Mouse (Mus musculus) right cerebral cortex, postnatal 25 days (tissue): ENCODE data around the gene Rgs9.
"Not testable (repeated sequence)": the region's sequence is repeated elsewhere in the genome, so short reads cannot be mapped to it uniquely, and the experiment has no call there.

Source experiments
- DNase-seq: peaks from one replicate; pipeline ENCODE4 v3.0.0; 2022

Gene Rgs9

GRCm38 (mm10) chr11:109297710-109298375, at the start of gene Rgs9:
Gene Rgs9 (minus strand): TSS chr11:109298129.
- peak; percentile 92 for DNase-seq

DNA sequence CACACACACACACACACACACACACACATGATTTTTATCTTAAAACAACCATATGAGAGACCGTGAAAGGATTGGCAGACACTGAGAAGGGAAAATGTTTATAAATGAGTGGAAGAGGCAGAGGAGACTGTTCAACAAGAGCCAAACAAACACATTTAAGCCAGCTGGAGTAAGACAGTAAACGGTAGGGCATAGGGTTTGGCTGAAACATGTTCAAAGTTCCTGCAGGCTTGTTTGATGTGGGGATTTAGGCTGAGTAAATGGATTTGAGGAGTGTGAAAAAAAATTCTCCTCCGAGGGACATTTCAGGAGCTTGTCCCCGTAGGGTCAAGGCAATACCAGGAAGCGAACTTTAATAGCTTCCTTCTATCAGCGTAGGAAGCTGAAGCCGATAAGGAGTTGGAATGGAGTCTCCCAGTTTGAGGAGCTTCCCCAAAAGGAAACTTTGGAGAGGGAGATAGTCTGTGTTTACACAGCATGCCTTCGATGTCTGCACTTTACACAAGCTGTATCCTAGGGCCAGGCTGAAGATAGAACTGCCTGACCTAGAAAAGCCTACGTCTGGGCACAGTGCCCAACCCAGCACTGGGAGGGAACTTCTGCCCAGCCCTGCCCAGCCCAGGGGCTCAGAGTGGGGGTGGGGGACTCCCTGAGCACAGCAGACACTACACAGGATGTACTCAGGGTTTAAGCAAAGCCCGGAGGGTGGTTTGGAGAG, 49.5 kb upstream of the Rgs9 start:
- DNase-seq, result peak; percentile 65

GRCm38 (mm10) chr11:109343991-109344599, 46.2 kb upstream of the Rgs9 start:
- no peak for DNase-seq

DNA sequence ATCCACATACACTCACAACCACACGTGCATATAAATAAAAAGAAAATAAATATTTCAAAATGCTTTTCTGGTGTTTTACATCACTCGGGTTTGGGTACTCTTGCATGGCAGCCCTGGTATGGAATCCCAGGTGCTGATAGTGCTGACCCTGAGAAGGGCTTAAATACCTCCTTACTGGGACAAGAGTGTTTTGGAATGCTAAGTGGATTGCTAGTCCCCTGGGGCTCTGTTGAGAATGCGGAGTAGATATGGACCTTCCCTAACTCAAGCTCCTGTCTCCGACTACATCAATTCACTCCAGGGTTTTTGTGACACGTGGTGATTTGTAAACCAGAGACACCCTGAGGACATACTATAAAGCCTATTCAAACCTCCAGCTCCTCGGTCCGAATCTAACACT, 45.6 kb upstream of the Rgs9 start:
- no peak for DNase-seq

GRCm38 (mm10) chr11:109342666-109343065, 44.7 kb upstream of the Rgs9 start:
- DNase-seq, result not testable (repeated sequence)

DNA sequence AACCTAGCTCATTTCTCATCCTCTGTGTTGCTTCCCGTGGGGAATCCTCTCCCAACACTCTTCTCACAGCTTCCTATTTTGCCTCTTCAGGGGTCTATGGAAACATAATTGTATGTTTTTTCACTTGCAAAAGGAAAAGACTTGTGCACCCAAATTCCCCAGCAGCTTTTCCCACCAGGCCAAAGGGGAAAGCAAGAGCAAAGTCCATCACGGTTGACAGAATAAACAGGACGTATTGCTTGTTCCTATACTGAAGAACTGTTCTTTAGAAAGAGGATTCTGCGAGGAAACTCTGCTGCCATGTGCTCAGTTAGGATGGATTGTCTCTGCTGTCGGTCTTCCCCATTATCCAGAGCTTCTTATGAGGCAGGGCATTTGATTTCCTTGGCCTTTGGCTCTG, 42.6 kb upstream of the Rgs9 start:
- DNase-seq, result no peak

DNA sequence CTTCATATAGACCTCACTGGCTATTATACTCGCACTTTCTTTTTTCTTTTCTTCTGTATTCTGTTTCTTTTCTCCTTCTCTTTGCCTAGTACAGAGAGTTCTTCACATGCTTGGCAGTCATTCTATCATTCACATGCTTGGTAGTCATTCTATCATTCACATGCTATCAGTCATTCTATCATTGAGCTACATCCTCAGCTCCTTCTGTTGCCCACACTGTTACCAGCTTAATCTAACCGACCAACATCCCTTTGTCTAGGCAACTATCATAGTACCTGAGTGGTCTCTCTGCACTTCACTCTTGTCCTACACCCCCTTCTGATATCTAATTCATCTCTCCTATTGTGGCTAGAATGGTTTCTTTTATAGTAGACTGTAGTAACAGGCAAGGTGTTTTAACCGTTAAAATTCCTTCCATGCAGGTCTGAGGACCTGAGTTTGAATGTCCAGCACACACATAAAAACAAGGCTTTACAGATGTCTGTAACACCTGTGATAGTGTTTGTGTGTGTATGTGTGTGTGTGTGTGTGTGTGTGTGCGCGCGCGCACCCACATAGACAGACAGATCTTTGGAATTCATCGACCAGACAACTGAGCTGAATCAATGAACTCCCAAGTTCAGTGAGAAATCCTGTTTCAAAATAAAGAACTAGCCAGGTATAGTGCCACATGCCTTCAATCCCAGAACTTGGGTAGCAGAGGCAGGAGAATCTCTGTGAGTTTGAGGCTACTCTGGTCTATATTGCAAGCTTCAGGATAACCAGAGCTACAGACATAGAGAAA, 41.4 kb upstream of the Rgs9 start:
- no peak for DNase-seq

GRCm38 (mm10) chr11:109335890-109336289, 38.0 kb upstream of the Rgs9 start:
- DNase-seq, result no peak

DNA sequence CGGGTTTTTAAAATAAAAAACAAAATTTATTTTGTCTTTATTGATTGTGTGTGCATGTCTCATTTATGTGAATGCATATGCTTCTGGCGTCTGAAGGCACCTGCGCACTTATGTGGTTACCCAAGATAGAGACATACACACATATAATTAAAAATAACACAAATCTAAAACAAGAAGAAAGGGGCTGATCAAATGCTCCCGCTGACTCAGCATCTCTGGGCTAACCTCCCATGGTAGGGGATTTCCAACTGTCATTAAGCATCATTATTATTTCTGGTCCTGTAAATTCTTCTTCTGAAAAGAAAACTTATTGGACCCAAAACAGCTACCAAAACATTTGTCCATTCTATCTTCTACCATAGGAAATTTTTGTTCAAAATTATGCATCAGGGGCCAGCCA, 36.8 kb upstream of the Rgs9 start:
- no peak for DNase-seq

GRCm38 (mm10) chr11:109332722-109333121, 34.8 kb upstream of the Rgs9 start:
- DNase-seq, result no peak

DNA sequence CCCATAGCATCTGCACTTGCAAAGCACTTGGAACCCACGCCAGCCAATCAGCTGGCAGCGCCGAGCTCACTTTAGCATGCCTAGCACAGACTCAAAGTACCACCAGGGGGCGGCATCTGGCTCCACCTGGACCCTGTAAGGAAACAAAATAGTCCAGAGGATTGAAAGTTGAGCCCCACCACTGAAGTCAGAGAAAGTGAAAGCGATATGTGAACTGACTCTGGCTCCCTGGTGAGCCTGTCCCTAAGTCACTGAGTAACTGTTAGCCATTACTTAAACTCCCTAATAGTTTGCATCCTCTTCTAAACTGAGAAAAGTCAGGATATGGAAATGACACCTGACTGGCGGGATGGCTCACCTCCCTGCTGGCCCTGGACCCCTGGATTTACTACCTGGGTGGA, 33.5 kb upstream of the Rgs9 start:
- DNase-seq, result peak; percentile 86

DNA sequence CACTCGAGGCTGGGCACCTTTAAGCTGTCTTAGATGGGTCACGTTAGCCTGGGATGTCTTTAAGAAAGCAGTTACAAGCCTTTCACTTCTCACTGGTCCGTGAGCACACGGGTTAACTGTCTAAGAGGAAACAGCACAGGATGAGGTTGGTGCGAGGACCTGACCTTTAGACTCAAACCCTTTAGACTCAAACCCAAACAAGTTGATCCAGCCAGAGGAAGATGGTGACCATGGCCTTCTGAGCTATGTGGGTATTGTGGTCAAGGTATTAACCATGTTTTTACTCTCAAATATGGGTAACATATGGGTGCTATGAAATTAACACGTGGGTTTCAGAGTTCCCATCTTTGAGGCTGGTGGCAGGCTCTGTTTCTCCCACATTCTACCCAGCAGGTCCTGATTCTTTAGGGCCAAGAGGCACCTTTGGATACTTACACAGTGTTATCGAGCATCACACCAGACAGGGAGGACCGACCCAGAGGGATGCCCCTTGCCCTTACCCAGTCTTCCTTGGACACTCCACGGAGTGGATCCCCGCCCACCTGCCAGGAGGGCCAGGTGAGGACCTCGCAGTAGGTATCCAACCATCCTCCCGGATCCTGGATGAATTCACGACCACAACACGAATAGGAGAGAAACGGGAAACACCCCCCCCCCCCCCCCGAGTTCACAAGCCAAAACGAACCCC, 32.9 kb upstream of the Rgs9 start:
- DNase-seq, result no peak

DNA sequence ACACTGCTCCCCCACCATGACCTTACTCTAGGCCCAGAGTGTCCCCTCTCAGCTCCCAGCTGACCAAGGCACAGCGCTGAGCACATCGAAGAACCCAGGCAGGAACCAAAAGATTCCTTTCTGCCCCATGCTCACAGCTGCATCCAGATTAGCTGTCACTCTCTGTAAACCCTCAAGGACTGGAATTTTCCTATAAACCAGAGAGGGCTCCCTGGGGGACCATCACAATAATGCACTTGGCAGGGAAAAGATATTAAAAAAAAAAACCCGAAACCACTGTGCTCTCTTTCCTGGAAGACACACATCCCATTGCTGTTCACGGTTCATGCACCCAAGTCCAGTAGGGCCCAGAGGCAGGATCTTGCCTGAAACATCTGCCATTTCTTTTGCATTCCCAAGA, 31.4 kb upstream of the Rgs9 start:
- no peak for DNase-seq

DNA sequence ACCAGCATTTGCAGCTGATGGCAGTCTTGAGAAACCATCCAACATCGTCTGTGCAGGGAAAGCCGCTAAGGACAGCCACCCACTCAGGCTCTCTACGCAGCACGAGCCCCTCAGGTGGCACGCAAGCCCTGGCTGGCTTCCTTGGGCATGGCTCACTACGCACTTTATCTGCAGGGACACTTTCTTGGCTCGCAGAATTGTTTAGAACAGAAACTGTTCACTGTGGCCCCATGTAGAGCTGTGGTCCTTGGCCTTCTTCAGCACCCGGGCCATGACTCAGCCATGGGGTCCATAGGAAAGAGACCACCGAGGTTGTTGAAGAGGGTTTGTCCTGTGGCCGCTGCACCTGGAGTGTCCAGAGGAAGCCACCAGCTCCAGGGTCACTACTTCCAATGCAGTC, 30.0 kb upstream of the Rgs9 start:
- no peak for DNase-seq

DNA sequence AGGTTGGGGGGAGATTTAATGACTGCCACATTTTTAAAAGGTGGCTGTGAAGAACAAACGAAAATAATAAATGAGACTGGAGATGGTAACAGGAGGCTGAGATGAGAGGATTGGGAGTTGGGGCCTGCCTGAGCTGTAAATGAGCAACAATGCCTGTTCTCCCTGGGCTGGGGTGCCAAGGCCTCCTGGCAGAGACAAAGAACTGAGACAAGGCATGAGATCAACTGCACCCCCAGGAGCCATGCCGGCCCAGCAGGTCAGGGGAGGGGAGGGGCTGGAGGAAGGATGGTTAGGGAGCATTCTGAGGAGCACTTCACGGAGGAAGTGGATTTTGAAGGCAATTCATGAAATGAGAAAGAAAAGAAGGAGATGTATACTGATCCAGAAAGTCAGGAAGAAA, 29.5 kb upstream of the Rgs9 start:
- DNase-seq, result no peak

GRCm38 (mm10) chr11:109326270-109326669, 28.3 kb upstream of the Rgs9 start:
- no peak for DNase-seq

- peak; percentile 46 for DNase-seq
Measured at GRCm38 (mm10) chr11:109320361-109320933, 22.5 kb upstream of the Rgs9 start.

- no peak for DNase-seq
Measured at GRCm38 (mm10) chr11:109319946-109320345, 22.0 kb upstream of the Rgs9 start.

GRCm38 (mm10) chr11:109319471-109319870, 21.5 kb upstream of the Rgs9 start:
- no peak for DNase-seq

GRCm38 (mm10) chr11:109316921-109317320, 19.0 kb upstream of the Rgs9 start:
- peak; percentile 26 for DNase-seq

DNA sequence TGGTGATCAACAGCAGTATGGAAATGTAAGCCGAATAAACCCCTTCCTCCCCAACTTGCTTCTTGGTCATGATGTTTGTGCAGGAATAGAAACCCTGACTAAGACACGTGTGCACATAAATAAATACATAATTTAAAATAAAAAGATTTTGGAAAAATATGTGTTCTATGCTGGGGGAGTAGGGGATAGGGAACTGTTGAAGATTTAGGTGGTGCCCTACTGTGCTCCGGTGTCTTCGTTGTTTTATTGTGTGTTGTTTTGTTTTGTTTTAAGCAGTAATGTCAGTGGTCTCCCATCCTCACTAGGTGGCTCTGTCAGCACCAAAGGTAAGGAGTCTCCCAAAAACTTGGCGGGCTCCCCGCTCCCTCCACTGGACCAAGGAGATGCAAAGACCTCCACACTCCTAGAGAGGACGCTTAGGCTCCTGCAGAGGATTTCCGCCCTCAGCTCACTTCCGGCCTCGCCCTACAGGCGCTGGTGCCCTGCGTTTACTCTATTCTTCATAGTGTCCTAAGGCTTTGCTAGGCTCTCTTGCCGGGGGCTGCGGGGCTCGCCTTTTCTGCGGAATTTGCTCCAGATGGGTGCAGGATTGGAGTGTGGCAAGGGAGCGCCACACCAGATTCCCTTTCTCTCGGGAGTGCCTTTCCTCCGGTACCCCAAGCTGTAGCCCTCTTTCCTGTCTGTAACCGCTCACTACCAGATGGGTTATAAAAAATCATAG, 14.1 kb upstream of the Rgs9 start:
- DNase-seq, result peak; percentile 80

DNA sequence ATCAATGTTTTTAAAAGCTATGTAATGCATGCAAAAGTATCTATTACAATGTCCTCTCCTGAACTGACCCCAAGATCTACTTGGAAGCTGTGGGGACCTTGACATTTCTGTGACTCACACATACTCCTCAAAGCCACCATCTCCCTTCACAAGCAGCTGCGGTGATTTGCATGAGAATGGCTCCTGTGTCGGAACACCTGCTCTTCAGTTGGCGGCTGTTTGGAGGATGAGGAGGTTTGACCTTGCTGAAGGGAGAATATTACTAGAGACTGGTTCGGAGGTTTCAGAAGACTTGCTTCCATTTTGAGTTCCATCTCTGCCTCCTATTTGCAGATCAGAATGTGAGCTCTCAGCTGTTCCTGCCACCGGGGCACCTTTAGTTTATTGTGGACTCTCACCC, 7.8 kb upstream of the Rgs9 start:
- DNase-seq, result no peak
